Mouse (Mus musculus) CD4-positive, CD25-positive, alpha-beta regulatory T cell (primary cell): ENCODE data around the gene Cct8. TPM values are rescaled to one million over a fixed set of nuclear protein-coding genes. Genes with fewer than 3 reads are reported as not detected.

ENCODE experiments used
- polyA plus RNA-seq: library from polyadenylated mRNA; unstranded; fragments of 100-300 nt; shearing (Covaris generic); gene quantifications from one replicate; pipeline ENCODE4 v1.2.1, GENCODE M21; 2017

Cct8 gene
- 397 TPM for polyA plus RNA-seq

DNA sequence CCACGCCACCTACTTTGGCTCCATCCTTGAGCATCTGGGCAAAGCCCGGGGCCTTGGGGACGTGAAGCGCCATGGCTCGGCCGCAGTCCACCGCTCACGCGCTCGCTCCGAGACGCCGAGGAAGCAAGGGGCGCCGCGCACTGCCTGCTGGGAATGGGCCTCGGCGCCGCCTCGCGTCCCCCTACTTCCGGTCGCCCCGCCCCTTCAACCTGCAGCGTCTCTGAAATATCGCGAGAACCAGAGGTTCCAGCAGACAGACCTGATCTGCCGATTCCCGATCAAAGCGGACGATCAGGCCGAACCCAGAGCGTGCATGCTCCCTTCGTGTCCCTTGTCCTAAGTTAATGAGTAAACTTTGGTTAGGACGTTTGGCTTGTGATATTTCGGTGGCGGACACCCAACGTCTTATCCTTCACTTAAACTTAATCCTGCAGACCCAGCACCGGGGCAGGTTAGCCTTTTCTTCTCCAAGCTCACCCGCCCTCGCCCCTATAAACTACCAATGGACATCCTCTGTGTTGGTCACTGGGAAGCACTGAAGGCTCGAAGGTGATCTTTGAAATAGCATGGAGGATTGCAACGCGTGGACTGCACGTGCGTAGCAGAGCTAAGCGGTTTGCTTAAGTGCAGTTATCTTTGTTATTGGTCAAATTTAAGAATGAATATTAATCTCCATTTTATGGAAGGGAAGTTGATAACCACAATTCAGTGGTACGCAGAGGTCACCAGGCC, at the start of gene Cct8:
Cct8 (minus strand) TSS at position 158 of the 732 bp plus-strand sequence.

DNA sequence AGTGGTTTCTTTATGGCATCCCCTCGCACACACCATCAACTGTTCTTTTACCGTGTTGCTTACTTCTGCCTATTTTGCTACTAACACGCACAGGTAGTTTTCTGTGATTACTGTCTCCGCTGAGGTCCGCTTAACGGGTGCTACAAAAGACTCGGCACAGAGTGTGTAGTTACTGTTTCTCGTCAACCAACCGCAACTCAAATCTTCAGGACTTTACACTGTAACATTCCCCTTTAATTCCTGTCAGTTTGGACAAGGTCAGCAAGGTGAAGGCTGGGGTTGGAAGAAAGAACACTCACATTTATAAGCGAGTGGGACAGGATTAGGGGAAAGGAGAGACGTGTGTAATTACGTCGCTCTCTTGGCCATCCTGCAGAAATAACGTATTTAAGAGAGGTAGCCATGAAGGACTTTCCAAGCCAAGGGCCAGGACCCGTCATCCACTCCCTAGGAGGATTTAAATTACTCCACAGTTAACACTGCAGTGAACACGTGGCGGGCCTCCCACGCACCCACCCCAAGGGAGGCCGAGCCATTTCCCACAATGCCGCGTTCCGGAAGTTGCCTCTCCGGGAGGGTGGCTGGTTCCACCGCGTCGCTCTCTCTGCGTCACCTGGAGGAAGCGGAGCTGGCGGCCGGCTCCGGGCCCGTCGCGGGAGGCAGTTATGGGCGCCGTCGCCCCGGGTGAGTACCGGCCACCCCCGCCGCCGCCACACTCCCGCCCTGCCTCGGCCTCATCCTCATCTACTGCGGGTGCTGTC, 41.1 kb downstream of the Cct8 start, which contains the start of gene Usp16:
Usp16 (plus strand) TSS at position 285 of the 761 bp plus-strand sequence.

DNA sequence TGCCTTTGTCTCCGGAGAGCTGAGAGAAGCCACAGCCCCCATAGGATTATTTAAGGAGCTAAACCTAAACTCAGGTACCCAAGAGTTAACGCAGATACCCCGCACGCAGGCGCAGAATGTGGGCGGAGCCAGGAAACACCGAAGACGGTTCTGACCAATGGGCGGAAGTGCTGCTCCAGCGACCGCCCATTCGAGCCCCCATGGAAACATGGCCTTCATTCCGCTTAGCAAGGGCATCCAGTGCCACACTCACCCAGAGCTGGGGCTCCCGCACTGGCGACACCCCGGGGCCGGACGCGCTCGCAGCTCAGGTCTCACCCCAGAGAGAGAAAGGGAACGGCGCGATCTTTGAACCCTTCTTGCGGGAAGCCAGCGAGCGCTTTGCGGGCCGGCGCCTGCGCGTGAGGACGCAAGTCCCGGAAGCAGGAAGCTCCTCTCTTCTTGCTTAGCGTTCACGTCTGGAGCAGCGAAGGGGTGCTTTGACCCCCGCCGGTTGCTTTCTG, 55.4 kb downstream of the Cct8 start, which contains the start of gene Rwdd2b:
Rwdd2b (minus strand) TSS at position 390 of the 503 bp plus-strand sequence.

Other genes starting within 250 kb of the Cct8 start
- 15.3 TPM for gene N6amt1, start 141.7 kb downstream of the Cct8 start, polyA plus RNA-seq
- gene Ltn1, start 63.3 kb downstream of the Cct8 start, polyA plus RNA-seq = 51.4 TPM
- 11.8 TPM for gene Rwdd2b, start 55.3 kb downstream of the Cct8 start, polyA plus RNA-seq
- gene Usp16, start 41.2 kb downstream of the Cct8 start, polyA plus RNA-seq = 66.5 TPM
- gene Map3k7cl, start 57.5 kb upstream of the Cct8 start, polyA plus RNA-seq = not detected
- 5.3 TPM for gene Bach1, start 203.1 kb upstream of the Cct8 start, polyA plus RNA-seq